Mouse (Mus musculus): ENCODE results near the gene Fut1. TPM values are rescaled to one million over a fixed set of nuclear protein-coding genes. Genes with fewer than 3 reads are reported as not detected.
A peak's percentile ranks its signal among the peaks of the same experiment; 100 is the strongest.

The Fut1 gene
- polyA plus RNA-seq, 1 experiment from 2014 or later: not detected

DNA sequence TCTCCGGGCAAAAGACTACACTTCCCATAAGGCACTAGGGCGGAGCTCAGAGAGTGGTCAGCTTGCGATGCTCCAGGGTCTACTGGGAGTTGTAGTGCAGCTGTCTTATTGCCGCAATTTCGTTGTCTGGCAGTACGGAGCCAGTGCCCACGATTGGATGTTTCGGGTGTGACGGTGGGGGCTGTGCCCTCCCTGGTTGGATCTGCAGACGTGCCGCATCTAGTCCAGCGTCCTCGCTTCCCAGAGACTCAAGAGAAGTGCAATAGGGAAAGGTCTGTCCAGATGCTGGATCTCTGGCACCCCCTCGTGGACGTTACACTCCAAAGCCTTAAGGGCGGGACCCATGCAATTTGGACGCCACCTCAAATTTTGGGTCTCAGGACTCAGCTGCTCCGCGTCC, 27.9 kb upstream of the Fut1 start:
- Histone ChIP-seq H3K4me2 (peak overlapping the region; percentile 68), H3K4me3 (peak overlapping the region; percentile 45), H3K9ac (peak overlapping the region; percentile 69), H3K36me3 (peaks cover 40% of the 10 kb centered on the region), H3K27me3 (replicated peaks) (no peaks in the 10 kb centered on the region), H3K27ac (replicated peaks) (0 out of 2 replicates have a peak overlapping the region, but pooled peaks have one; percentile 15), H3K4me1 (peaks cover 9% of the 10 kb centered on the region; the same call in 1 of the 2 replicates), H3K9me3 (no peaks in the 10 kb centered on the region)
- WGBS: 4% methylated on average over 19 of the region's 19 CpGs
- peak; percentile 89 for ATAC-seq (ENCODE audit: extremely low read depth, insufficient number of reproducible peaks, low FRiP score, low TSS enrichment)

GRCm38 (mm10) chr7:45589898-45590297, 27.2 kb upstream of the Fut1 start:
- 92% methylated on average over 5 of the region's 5 CpGs for WGBS
- H3K27me3 ChIP-seq (replicated peaks): no peaks in the 10 kb centered on the region
- no peak overlapping the region for H3K27ac ChIP-seq (replicated peaks)
- H3K4me2 ChIP-seq: no peak overlapping the region
- peaks cover 9% of the 10 kb centered on the region; the same call in 1 of the 2 replicates for H3K4me1 ChIP-seq
- no peak for ATAC-seq (ENCODE audit: extremely low read depth, insufficient number of reproducible peaks, low FRiP score, low TSS enrichment)
- H3K9me3 ChIP-seq: no peaks in the 10 kb centered on the region
- no peak overlapping the region; the same call in 1 of the 2 replicates for H3K4me3 ChIP-seq
- peak overlapping the region; percentile 69; the same call in 1 of the 2 replicates for H3K9ac ChIP-seq
- peaks cover 33% of the 10 kb centered on the region for H3K36me3 ChIP-seq

DNA sequence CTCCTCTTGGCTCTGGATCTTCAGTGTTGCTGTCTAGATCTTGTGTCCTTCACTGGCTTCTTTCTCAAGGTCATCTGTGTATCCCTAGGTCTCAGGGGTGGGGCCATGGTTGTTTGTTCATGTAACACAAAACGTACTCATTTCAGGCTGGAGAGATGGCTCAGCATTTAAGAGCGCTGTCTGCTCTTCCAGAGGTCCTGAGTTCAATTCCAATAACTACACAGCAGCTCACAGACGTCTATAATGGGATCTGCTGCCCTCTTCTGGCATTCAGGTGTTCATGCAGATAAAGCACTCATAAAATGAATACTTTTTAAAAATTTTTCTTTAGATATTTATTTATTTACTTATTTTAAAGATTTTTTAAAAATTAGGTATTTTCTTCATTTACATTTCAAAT, 26.2 kb upstream of the Fut1 start:
- no peak for ATAC-seq (ENCODE audit: extremely low read depth, insufficient number of reproducible peaks, low FRiP score, low TSS enrichment)
- Histone ChIP-seq H3K4me1 (peaks cover 9% of the 10 kb centered on the region; the same call in 1 of the 2 replicates), H3K9me3 (no peaks in the 10 kb centered on the region), H3K9ac (no peak overlapping the region), H3K4me2 (no peak overlapping the region), H3K4me3 (no peak overlapping the region), H3K27ac (replicated peaks) (no peak overlapping the region), H3K36me3 (peaks cover 23% of the 10 kb centered on the region), H3K27me3 (replicated peaks) (no peaks in the 10 kb centered on the region)
- WGBS: 62% methylated on average over 3 of the region's 3 CpGs

- Histone ChIP-seq H3K4me1 (peaks cover 13% of the 10 kb centered on the region; the same call in 1 of the 2 replicates), H3K9me3 (no peaks in the 10 kb centered on the region), H3K4me2 (no peak overlapping the region), H3K27ac (replicated peaks) (no peak overlapping the region), H3K27me3 (replicated peaks) (no peaks in the 10 kb centered on the region), H3K4me3 (no peak overlapping the region), H3K36me3 (peaks cover 14% of the 10 kb centered on the region), H3K9ac (no peak overlapping the region)
- no peak for ATAC-seq (ENCODE audit: extremely low read depth, insufficient number of reproducible peaks, low FRiP score, low TSS enrichment)
- WGBS: 78% methylated on average over 7 of the region's 7 CpGs
Measured at GRCm38 (mm10) chr7:45591880-45592279, 25.2 kb upstream of the Fut1 start.

- no peak overlapping the region for H3K4me3 ChIP-seq
- H3K9ac ChIP-seq: no peak overlapping the region
- H3K27me3 ChIP-seq (replicated peaks): no peaks in the 10 kb centered on the region
- H3K27ac ChIP-seq (replicated peaks): no peak overlapping the region
- ATAC-seq (ENCODE audit: extremely low read depth, insufficient number of reproducible peaks, low FRiP score, low TSS enrichment): no peak
- H3K4me2 ChIP-seq: no peak overlapping the region
- peaks cover 2% of the 10 kb centered on the region; the same call in 1 of the 2 replicates for H3K36me3 ChIP-seq
- 16% methylated on average over 10 of the region's 10 CpGs for WGBS
- no peaks in the 10 kb centered on the region for H3K9me3 ChIP-seq
- H3K4me1 ChIP-seq: peaks cover 13% of the 10 kb centered on the region; the same call in 1 of the 2 replicates
Measured at GRCm38 (mm10) chr7:45593118-45593815, 23.8 kb upstream of the Fut1 start.

GRCm38 (mm10) chr7:45595176-45595575, 21.9 kb upstream of the Fut1 start:
- H3K4me3 ChIP-seq: no peak overlapping the region
- H3K4me2 ChIP-seq: no peak overlapping the region
- ATAC-seq (ENCODE audit: extremely low read depth, insufficient number of reproducible peaks, low FRiP score, low TSS enrichment): no peak
- H3K4me1 ChIP-seq: peaks cover 13% of the 10 kb centered on the region
- H3K36me3 ChIP-seq: no peaks in the 10 kb centered on the region
- H3K9me3 ChIP-seq: no peaks in the 10 kb centered on the region
- H3K27ac ChIP-seq (replicated peaks): no peak overlapping the region
- H3K27me3 ChIP-seq (replicated peaks): no peaks in the 10 kb centered on the region
- no peak overlapping the region for H3K9ac ChIP-seq
- WGBS: 82% methylated on average over 4 of the region's 4 CpGs

DNA sequence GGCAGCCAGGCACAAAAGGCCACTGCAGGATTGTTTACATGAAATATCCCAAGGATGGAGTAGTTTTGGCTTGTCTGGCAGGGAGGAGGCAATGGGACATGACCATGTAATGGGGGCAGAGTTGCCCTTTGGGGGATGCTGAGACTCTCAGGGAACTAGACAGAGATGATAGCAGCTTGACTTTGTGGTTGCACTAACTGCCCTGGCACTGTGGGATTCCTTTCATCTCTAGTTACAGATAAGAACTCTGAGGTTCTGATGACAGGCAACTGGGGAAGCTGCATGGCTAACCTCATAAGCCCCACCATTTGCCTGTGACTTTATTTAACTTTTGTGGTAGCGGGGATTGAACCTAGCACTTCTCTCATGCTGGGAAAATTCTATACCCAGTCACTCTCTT, 21.0 kb upstream of the Fut1 start:
- Histone ChIP-seq H3K36me3 (no peaks in the 10 kb centered on the region), H3K27me3 (replicated peaks) (no peaks in the 10 kb centered on the region), H3K9ac (no peak overlapping the region), H3K4me2 (no peak overlapping the region), H3K4me1 (peaks cover 13% of the 10 kb centered on the region), H3K27ac (replicated peaks) (no peak overlapping the region), H3K4me3 (no peak overlapping the region), H3K9me3 (no peaks in the 10 kb centered on the region)
- no peak for ATAC-seq (ENCODE audit: extremely low read depth, insufficient number of reproducible peaks, low FRiP score, low TSS enrichment)
- 53% methylated on average over 1 of the region's 1 CpGs for WGBS

DNA sequence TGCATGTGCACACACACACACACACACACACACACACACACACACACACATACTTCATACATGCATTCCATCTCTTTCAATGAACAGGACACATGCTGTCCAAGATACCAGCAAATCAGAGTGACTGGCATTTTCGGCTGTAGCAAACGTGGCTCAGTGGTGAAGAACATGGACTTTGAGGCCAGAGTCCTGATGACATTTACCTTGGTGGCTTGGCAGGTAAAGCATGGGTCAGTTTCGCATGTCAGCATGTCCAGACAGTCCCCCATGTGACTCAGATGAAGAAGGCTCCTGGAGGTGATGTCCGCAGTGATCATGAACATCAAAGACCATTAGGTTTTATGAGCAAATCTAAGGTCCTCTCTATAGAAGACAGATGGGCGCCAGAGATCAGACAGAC, 20.1 kb upstream of the Fut1 start:
- Histone ChIP-seq H3K36me3 (no peaks in the 10 kb centered on the region), H3K4me1 (peaks cover 13% of the 10 kb centered on the region), H3K4me2 (no peak overlapping the region), H3K9me3 (no peaks in the 10 kb centered on the region), H3K27ac (replicated peaks) (no peak overlapping the region), H3K4me3 (no peak overlapping the region), H3K27me3 (replicated peaks) (no peaks in the 10 kb centered on the region), H3K9ac (no peak overlapping the region)
- no peak for ATAC-seq (ENCODE audit: extremely low read depth, insufficient number of reproducible peaks, low FRiP score, low TSS enrichment)
- WGBS: 80% methylated on average over 5 of the region's 5 CpGs

GRCm38 (mm10) chr7:45597527-45597926, 19.6 kb upstream of the Fut1 start:
- H3K4me1 ChIP-seq: peaks cover 13% of the 10 kb centered on the region
- no peak overlapping the region for H3K27ac ChIP-seq (replicated peaks)
- no peak overlapping the region for H3K4me3 ChIP-seq
- WGBS: 90% methylated on average over 6 of the region's 6 CpGs
- ATAC-seq (ENCODE audit: extremely low read depth, insufficient number of reproducible peaks, low FRiP score, low TSS enrichment): no peak
- H3K9me3 ChIP-seq: no peaks in the 10 kb centered on the region
- H3K9ac ChIP-seq: no peak overlapping the region
- no peaks in the 10 kb centered on the region for H3K27me3 ChIP-seq (replicated peaks)
- H3K36me3 ChIP-seq: no peaks in the 10 kb centered on the region
- no peak overlapping the region for H3K4me2 ChIP-seq

GRCm38 (mm10) chr7:45598960-45599879, 17.9 kb upstream of the Fut1 start:
- 35% methylated on average over 18 of the region's 18 CpGs for WGBS
- no peak overlapping the region for H3K9ac ChIP-seq

DNA sequence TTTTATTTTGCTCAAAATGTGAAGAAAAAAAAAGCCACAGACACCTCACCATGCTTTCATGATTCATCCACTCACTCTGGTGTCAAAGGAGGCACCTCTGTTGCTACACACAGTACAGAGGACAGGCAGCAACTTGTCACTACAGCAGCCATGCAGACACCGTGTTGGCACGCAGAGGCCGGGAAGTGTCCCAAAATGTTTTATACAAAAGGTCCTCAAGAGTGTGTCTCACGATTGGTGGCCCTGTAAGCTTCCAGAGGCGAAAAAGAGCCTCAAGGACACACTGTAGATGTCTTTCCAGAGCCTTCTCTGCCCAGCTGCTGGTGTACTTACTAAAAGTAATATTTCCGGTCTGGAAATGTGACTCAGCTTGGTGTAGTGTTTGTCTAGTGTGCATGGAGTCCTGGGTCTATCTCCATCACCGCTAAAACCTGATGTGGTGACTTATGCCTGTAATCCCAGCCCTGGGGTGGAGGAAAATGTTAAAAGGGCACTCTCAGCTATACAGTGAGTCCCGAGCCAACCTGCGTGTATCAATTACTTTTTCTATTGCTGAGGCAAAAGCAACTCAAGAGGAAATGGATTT, 11.3 kb upstream of the Fut1 start:
- Histone ChIP-seq H3K27ac (replicated peaks) (no peak overlapping the region), H3K27me3 (replicated peaks) (no peaks in the 10 kb centered on the region), H3K4me2 (no peak overlapping the region), H3K9me3 (no peaks in the 10 kb centered on the region), H3K4me1 (no peaks in the 10 kb centered on the region), H3K4me3 (no peak overlapping the region), H3K9ac (no peak overlapping the region), H3K36me3 (no peaks in the 10 kb centered on the region)
- 74% methylated on average over 9 of the region's 9 CpGs for WGBS
- ATAC-seq (ENCODE audit: extremely low read depth, insufficient number of reproducible peaks, low FRiP score, low TSS enrichment): no peak

More at GRCm38 (mm10) chr7:45598960-45599879, 17.9 kb upstream of the Fut1 start:
- H3K27me3 ChIP-seq (replicated peaks): no peaks in the 10 kb centered on the region
- H3K4me1 ChIP-seq: peaks cover 13% of the 10 kb centered on the region
- ATAC-seq (ENCODE audit: extremely low read depth, insufficient number of reproducible peaks, low FRiP score, low TSS enrichment): no peak
- no peak overlapping the region for H3K27ac ChIP-seq (replicated peaks)
- H3K9me3 ChIP-seq: no peaks in the 10 kb centered on the region
- no peak overlapping the region for H3K4me3 ChIP-seq
- H3K4me2 ChIP-seq: peak overlapping the region; percentile 39
- H3K36me3 ChIP-seq: no peaks in the 10 kb centered on the region
